Mouse (Mus musculus) mouse trophoblast stem cell (cell line): ENCODE results near the gene Slc7a4.

Source experiments
- in situ Hi-C, 2 experiments: fragments of 300-500 bp; cut with MseI, MboI; formaldehyde crosslinking; loops; 2 replicates in 1 of 2; 3 replicates in 1 of 2; pipeline ENCODE4 v1.15.1; 2025

Slc7a4 gene

DNA sequence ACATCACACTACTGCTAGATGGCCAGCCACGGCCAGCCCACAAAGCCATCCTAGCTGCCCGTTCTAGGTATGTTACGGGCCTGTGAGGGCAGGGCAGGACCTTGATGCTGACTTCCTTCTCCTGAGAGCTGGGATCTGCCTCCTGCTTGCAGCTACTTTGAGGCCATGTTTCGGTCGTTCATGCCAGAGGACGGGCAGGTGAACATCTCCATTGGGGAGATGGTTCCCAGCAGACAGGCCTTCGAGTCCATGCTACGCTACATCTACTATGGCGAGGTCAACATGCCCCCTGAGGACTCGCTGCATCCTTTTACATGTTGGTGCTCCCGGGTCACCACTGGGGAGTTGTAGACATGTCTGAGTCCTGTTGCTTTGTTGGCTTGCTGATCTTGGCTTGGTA, 58.9 kb downstream of the Slc7a4 start:
- in situ Hi-C loops: no loop called here
